Mouse (Mus musculus): Measurements from ENCODE around the gene Rfx5. TPM values are rescaled to one million over a fixed set of nuclear protein-coding genes. Genes with fewer than 3 reads are reported as not detected.
"Not testable (repeated sequence)": the region's sequence is repeated elsewhere in the genome, so short reads cannot be mapped to it uniquely, and the experiment has no call there.

The Rfx5 gene
- polyA plus RNA-seq, 1 experiment from 2014 or later = 2.6 TPM

- ATAC-seq; H3K4me2 ChIP-seq; H3K9me3 ChIP-seq (replicated peaks); H3K9ac ChIP-seq; H3K27me3 ChIP-seq (replicated peaks); H3K36me3 ChIP-seq; H3K4me3 ChIP-seq: not testable (repeated sequence)
- Histone ChIP-seq H3K27ac (0 out of 2 replicates have a peak overlapping the region, but pooled peaks have one; percentile 36), H3K4me1 (peaks cover 46% of the 10 kb centered on the region)
- 52% methylated on average over 9 of the region's 9 CpGs for WGBS (ENCODE audit: insufficient replicate concordance)
These were observed 13.8 kb upstream of the Rfx5 start for GRCm38 (mm10) chr3:94940033-94940432.

- H3K36me3 ChIP-seq; H3K27me3 ChIP-seq (replicated peaks); H3K9me3 ChIP-seq (replicated peaks); H3K4me3 ChIP-seq: not testable (repeated sequence)
- H3K4me1 ChIP-seq = peaks cover 32% of the 10 kb centered on the region
- H3K4me2 ChIP-seq = peak overlapping the region; percentile 50
- peak; percentile 95 for ATAC-seq
- H3K27ac ChIP-seq = peak overlapping the region; percentile 86
- WGBS (ENCODE audit: insufficient replicate concordance) = 16% methylated on average over 9 of the region's 9 CpGs
- H3K9ac ChIP-seq = peak overlapping the region; percentile 39; the same call in 1 of the 2 replicates
These were observed 11.5 kb upstream of the Rfx5 start for GRCm38 (mm10) chr3:94942211-94942967.

DNA sequence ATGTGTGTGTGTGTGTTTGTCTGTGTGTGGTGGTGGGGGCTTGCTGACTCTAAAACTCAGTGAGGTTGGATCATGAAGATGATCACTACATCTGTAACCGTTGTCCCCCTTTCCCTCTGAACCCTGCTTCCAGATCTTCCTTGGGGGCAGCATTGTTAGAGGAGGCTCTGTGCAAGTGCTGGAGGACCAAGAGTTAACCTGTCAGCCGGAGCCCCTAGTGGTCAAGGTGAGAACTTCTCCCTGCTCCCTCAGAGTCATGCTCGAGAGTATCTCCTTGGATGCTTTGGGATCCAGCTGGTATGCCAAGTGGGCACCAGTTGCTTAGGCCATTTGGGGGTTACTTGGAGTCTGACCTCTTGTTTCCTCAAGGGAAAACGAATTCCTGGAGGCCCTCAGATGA lies 10.2 kb upstream of the Rfx5 start:
- peak; percentile 47; the same call in 1 of the 2 replicates for ATAC-seq
- H3K4me2 ChIP-seq; H3K4me3 ChIP-seq; H3K27me3 ChIP-seq (replicated peaks); H3K9me3 ChIP-seq (replicated peaks); H3K36me3 ChIP-seq: not testable (repeated sequence)
- Histone ChIP-seq H3K9ac (0 out of 2 replicates have a peak overlapping the region, but pooled peaks have one; percentile 7), H3K4me1 (peaks cover 33% of the 10 kb centered on the region), H3K27ac (peak overlapping the region; percentile 82)
- WGBS (ENCODE audit: insufficient replicate concordance) = 25% methylated on average over 4 of the region's 4 CpGs

DNA sequence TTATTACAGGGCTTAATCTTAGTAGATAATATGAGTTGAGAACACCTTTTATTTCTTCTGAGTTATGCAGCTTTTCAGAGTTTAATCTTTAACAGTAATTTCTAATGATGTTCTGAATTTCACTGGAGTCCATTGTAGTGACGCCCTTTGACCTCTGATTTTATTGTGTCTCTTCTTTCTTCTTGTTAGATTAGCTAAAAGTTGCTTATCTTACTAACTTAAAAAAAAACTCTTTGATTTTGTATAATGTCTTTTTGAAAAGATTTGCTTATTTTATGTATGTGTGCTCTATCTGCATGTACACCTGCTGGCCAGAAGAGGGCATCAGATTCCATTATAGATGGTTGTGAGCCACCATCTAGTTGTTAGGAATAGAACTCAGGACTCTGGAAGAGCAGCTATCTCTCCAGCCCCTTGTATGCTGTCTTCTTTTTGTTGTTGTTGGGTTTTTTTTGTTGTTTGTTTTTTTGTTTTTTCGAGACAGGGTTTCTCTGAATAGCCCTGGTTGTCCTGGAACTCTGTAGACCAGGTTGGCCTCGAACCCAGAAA lies 5.7 kb upstream of the Rfx5 start:
- ATAC-seq = no peak

GRCm38 (mm10) chr3:94949645-94950044 lies 4.2 kb upstream of the Rfx5 start:
- Histone ChIP-seq H3K4me2 (no peak overlapping the region), H3K4me1 (peaks cover 23% of the 10 kb centered on the region), H3K36me3 (no peaks in the 10 kb centered on the region), H3K9ac (no peak overlapping the region), H3K27ac (no peak overlapping the region), H3K27me3 (replicated peaks) (no peaks in the 10 kb centered on the region), H3K4me3 (no peak overlapping the region), H3K9me3 (replicated peaks) (no peaks in the 10 kb centered on the region)
- 49% methylated on average over 3 of the region's 3 CpGs for WGBS (ENCODE audit: insufficient replicate concordance)
- no peak for ATAC-seq

More for the DNA sequence above, 5.7 kb upstream of the Rfx5 start:
- H3K36me3 ChIP-seq = no peaks in the 10 kb centered on the region
- peaks cover 18% of the 10 kb centered on the region for H3K4me1 ChIP-seq
- no peaks in the 10 kb centered on the region for H3K9me3 ChIP-seq (replicated peaks)
- H3K4me3 ChIP-seq = no peak overlapping the region
- no peak overlapping the region for H3K9ac ChIP-seq
- no peak overlapping the region for H3K27ac ChIP-seq
- 46% methylated on average over 3 of the region's 3 CpGs for WGBS (ENCODE audit: insufficient replicate concordance)
- no peak overlapping the region for H3K4me2 ChIP-seq
- H3K27me3 ChIP-seq (replicated peaks) = no peaks in the 10 kb centered on the region

GRCm38 (mm10) chr3:94952806-94953205 lies 1.1 kb upstream of the Rfx5 start:
- Histone ChIP-seq H3K9me3 (replicated peaks) (no peaks in the 10 kb centered on the region), H3K4me1 (peaks cover 21% of the 10 kb centered on the region), H3K27me3 (replicated peaks) (no peaks in the 10 kb centered on the region), H3K4me2 (peak overlapping the region; percentile 94), H3K36me3 (peaks cover 23% of the 10 kb centered on the region), H3K9ac (0 out of 2 replicates have a peak overlapping the region, but pooled peaks have one; percentile 80), H3K4me3 (peak overlapping the region; percentile 69; the same call in 1 of the 2 replicates), H3K27ac (no peak overlapping the region)
- 70% methylated on average over 5 of the region's 5 CpGs for WGBS (ENCODE audit: insufficient replicate concordance)
- ATAC-seq = no peak

GRCm38 (mm10) chr3:94953384-94953763 lies 501 bp upstream of the Rfx5 start:
- peak overlapping the region; percentile 94 for H3K4me2 ChIP-seq
- H3K4me3 ChIP-seq = peak overlapping the region; percentile 69
- no peaks in the 10 kb centered on the region for H3K27me3 ChIP-seq (replicated peaks)
- H3K4me1 ChIP-seq = peaks cover 26% of the 10 kb centered on the region
- peaks cover 28% of the 10 kb centered on the region for H3K36me3 ChIP-seq
- H3K27ac ChIP-seq = peak overlapping the region; percentile 53
- ATAC-seq = no peak
- H3K9me3 ChIP-seq (replicated peaks) = no peaks in the 10 kb centered on the region
- H3K9ac ChIP-seq = peak overlapping the region; percentile 80
- WGBS (ENCODE audit: insufficient replicate concordance) = 17% methylated on average over 9 of the region's 9 CpGs

DNA sequence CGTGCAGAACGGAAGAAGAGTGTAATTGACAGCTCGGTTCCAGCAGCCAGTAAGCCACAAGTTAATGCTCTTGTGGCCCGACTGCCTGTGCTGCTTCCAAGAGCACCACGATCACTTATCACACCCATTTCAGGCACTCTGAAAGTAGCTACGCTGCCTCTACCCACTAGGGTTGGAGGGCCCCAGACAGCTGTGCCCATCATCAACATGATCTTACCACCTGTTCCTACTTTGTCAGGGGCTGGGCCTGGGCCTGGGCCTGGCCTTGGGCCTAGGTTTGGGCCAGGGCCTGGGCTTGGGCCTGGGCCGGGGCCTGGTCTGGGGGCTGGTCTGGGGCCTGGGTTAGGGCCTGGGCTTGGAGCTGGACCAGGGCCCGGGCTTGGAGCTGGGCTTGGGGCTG lies 4.4 kb downstream of the Rfx5 start:
- no peak for ATAC-seq
- 53% methylated on average over 8 of the region's 8 CpGs for WGBS (ENCODE audit: insufficient replicate concordance)
- peak overlapping the region; percentile 23; the same call in 1 of the 2 replicates for H3K27ac ChIP-seq

DNA sequence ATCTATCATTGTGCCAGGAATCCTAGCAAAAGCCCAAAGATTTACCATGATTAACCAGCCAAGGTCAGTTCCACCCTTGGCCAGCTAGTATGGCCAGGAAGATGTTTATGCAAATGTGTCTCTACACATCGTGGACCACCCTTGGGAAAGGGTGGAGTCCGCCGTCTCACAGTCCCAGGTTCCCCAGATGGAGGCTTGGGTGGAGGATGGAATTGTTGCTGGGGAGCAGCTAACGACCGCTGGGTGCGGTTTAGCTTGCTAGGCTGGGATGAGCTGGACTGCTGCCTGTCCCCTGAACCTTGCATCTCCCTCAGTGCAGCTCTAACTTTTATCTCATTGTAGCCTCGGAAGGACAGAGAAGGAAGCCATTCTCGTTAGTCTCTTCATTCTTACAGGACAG lies 6.0 kb downstream of the Rfx5 start:
- no peak overlapping the region for H3K27ac ChIP-seq
- H3K36me3 ChIP-seq = peaks cover 35% of the 10 kb centered on the region
- no peak for ATAC-seq
- peaks cover 15% of the 10 kb centered on the region for H3K4me1 ChIP-seq
- WGBS (ENCODE audit: insufficient replicate concordance) = 51% methylated on average over 8 of the region's 8 CpGs
- no peak overlapping the region for H3K9ac ChIP-seq
- no peaks in the 10 kb centered on the region for H3K27me3 ChIP-seq (replicated peaks)
- no peak overlapping the region for H3K4me3 ChIP-seq
- H3K9me3 ChIP-seq (replicated peaks) = no peaks in the 10 kb centered on the region
- H3K4me2 ChIP-seq = no peak overlapping the region

More for the DNA sequence above, 4.4 kb downstream of the Rfx5 start:
- Histone ChIP-seq H3K36me3 (peaks cover 35% of the 10 kb centered on the region), H3K4me3 (no peak overlapping the region), H3K4me1 (peaks cover 26% of the 10 kb centered on the region), H3K9ac (no peak overlapping the region), H3K27me3 (replicated peaks) (no peaks in the 10 kb centered on the region), H3K9me3 (replicated peaks) (no peaks in the 10 kb centered on the region), H3K4me2 (no peak overlapping the region)

- Histone ChIP-seq H3K36me3 (peaks cover 35% of the 10 kb centered on the region), H3K4me2 (no peak overlapping the region), H3K27me3 (replicated peaks) (no peaks in the 10 kb centered on the region), H3K4me3 (no peak overlapping the region), H3K9ac (no peak overlapping the region), H3K9me3 (replicated peaks) (no peaks in the 10 kb centered on the region), H3K27ac (no peak overlapping the region), H3K4me1 (peaks cover 12% of the 10 kb centered on the region)
- WGBS (ENCODE audit: insufficient replicate concordance) = 61% methylated on average over 5 of the region's 5 CpGs
- ATAC-seq = no peak
These were observed 6.4 kb downstream of the Rfx5 start for GRCm38 (mm10) chr3:94960322-94960721.

- H3K4me1 ChIP-seq = no peaks in the 10 kb centered on the region
- H3K4me3 ChIP-seq = no peak overlapping the region
- no peaks in the 10 kb centered on the region for H3K36me3 ChIP-seq
- no peak overlapping the region for H3K4me2 ChIP-seq
- H3K27ac ChIP-seq = no peak overlapping the region
- H3K9ac ChIP-seq = no peak overlapping the region
- no peak for ATAC-seq
- no peaks in the 10 kb centered on the region for H3K27me3 ChIP-seq (replicated peaks)
- no peaks in the 10 kb centered on the region for H3K9me3 ChIP-seq (replicated peaks)
- WGBS (ENCODE audit: insufficient replicate concordance) = 74% methylated on average over 1 of the region's 1 CpGs
These were observed 11.1 kb downstream of the Rfx5 start for GRCm38 (mm10) chr3:94964989-94965388.

DNA sequence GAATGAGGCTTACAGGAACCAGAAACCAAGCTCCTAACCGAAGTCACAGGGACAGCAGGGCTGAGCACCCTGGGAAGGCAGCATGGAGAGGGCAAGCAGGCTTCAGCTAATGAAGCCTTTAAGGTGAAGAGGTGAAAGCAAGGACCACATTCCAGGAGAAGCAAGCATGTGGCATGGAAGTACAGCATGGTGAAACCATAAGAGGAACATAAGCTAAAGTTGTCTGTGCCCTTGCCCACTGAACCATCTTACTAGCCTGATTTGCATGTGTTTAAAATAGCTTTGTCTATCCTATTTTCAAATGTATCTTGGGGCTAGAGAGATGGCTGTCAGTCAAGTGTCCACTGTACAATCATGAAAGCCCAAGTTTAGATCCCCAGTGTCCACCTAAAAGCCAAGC lies 12.0 kb downstream of the Rfx5 start:
- no peak overlapping the region for H3K9ac ChIP-seq
- 73% methylated on average over 1 of the region's 1 CpGs for WGBS (ENCODE audit: insufficient replicate concordance)
- H3K4me2 ChIP-seq = no peak overlapping the region
- no peak for ATAC-seq
- no peak overlapping the region for H3K4me3 ChIP-seq
- no peaks in the 10 kb centered on the region for H3K27me3 ChIP-seq (replicated peaks)
- H3K36me3 ChIP-seq = no peaks in the 10 kb centered on the region
- no peaks in the 10 kb centered on the region for H3K4me1 ChIP-seq
- no peak overlapping the region for H3K27ac ChIP-seq
- no peaks in the 10 kb centered on the region for H3K9me3 ChIP-seq (replicated peaks)
